Mouse (Mus musculus): Measurements from ENCODE around the gene Zfp362. TPM values are rescaled to one million over a fixed set of nuclear protein-coding genes. Genes with fewer than 3 reads are reported as not detected.
A peak's percentile ranks its signal among the peaks of the same experiment; 100 is the strongest.

The Zfp362 gene
- polyA plus RNA-seq, 1 experiment: 8.2 TPM

- Histone ChIP-seq H3K27ac (replicated peaks; ENCODE audit: low read depth, low read length) (0 out of 2 replicates have a peak overlapping the region, but pooled peaks have one; percentile 25), H3K4me3 (ENCODE audit: insufficient read depth, low read depth, low read length) (peak overlapping the region; percentile 72), H3K4me1 (ENCODE audit: control insufficient read depth, insufficient read depth, insufficient read length, low read length) (peaks cover 5% of the 10 kb centered on the region)
These were observed 5.7 kb upstream of the Zfp362 start for GRCm38 (mm10) chr4:128811382-128812056.

- Histone ChIP-seq H3K4me1 (ENCODE audit: control insufficient read depth, insufficient read depth, insufficient read length, low read length) (peaks cover 10% of the 10 kb centered on the region), H3K27ac (replicated peaks; ENCODE audit: low read depth, low read length) (no peak overlapping the region), H3K4me3 (ENCODE audit: insufficient read depth, low read depth, low read length) (peak overlapping the region; percentile 91)
These were observed 958 bp upstream of the Zfp362 start for GRCm38 (mm10) chr4:128806827-128807179.

GRCm38 (mm10) chr4:128805150-128806042, 449 bp downstream of the Zfp362 start:
- H3K4me1 ChIP-seq (ENCODE audit: control insufficient read depth, insufficient read depth, insufficient read length, low read length): peaks cover 10% of the 10 kb centered on the region
- peak overlapping the region; percentile 91 for H3K4me3 ChIP-seq (ENCODE audit: insufficient read depth, low read depth, low read length)
- H3K27ac ChIP-seq (replicated peaks; ENCODE audit: low read depth, low read length): peak overlapping the region; percentile 52; the same call in 1 of the 2 replicates

GRCm38 (mm10) chr4:128804426-128805149, 1.3 kb downstream of the Zfp362 start:
- Histone ChIP-seq H3K4me1 (ENCODE audit: control insufficient read depth, insufficient read depth, insufficient read length, low read length) (peaks cover 10% of the 10 kb centered on the region), H3K27ac (replicated peaks; ENCODE audit: low read depth, low read length) (no peak overlapping the region), H3K4me3 (ENCODE audit: insufficient read depth, low read depth, low read length) (peak overlapping the region; percentile 91)

- Histone ChIP-seq H3K4me3 (ENCODE audit: insufficient read depth, low read depth, low read length) (no peak overlapping the region), H3K4me1 (ENCODE audit: control insufficient read depth, insufficient read depth, insufficient read length, low read length) (peaks cover 10% of the 10 kb centered on the region), H3K27ac (replicated peaks; ENCODE audit: low read depth, low read length) (no peak overlapping the region)
These were observed 2.3 kb downstream of the Zfp362 start for GRCm38 (mm10) chr4:128803569-128803968.

GRCm38 (mm10) chr4:128801675-128802465, 4.0 kb downstream of the Zfp362 start:
- no peak overlapping the region for H3K27ac ChIP-seq (replicated peaks; ENCODE audit: low read depth, low read length)
- peaks cover 10% of the 10 kb centered on the region for H3K4me1 ChIP-seq (ENCODE audit: control insufficient read depth, insufficient read depth, insufficient read length, low read length)
- H3K4me3 ChIP-seq (ENCODE audit: insufficient read depth, low read depth, low read length): no peak overlapping the region

- Histone ChIP-seq H3K4me3 (ENCODE audit: insufficient read depth, low read depth, low read length) (no peak overlapping the region), H3K4me1 (ENCODE audit: control insufficient read depth, insufficient read depth, insufficient read length, low read length) (no peaks in the 10 kb centered on the region), H3K27ac (replicated peaks; ENCODE audit: low read depth, low read length) (no peak overlapping the region)
These were observed 9.1 kb downstream of the Zfp362 start for GRCm38 (mm10) chr4:128796788-128797187.

- no peaks in the 10 kb centered on the region for H3K4me1 ChIP-seq (ENCODE audit: control insufficient read depth, insufficient read depth, insufficient read length, low read length)
- no peak overlapping the region for H3K27ac ChIP-seq (replicated peaks; ENCODE audit: low read depth, low read length)
- H3K4me3 ChIP-seq (ENCODE audit: insufficient read depth, low read depth, low read length): no peak overlapping the region
These were observed 10.2 kb downstream of the Zfp362 start for GRCm38 (mm10) chr4:128795596-128795995.

GRCm38 (mm10) chr4:128794198-128794597, 11.6 kb downstream of the Zfp362 start:
- Histone ChIP-seq H3K27ac (replicated peaks; ENCODE audit: low read depth, low read length) (no peak overlapping the region), H3K4me3 (ENCODE audit: insufficient read depth, low read depth, low read length) (no peak overlapping the region), H3K4me1 (ENCODE audit: control insufficient read depth, insufficient read depth, insufficient read length, low read length) (no peaks in the 10 kb centered on the region)

GRCm38 (mm10) chr4:128793710-128794109, 12.1 kb downstream of the Zfp362 start:
- Histone ChIP-seq H3K4me3 (ENCODE audit: insufficient read depth, low read depth, low read length) (no peak overlapping the region), H3K4me1 (ENCODE audit: control insufficient read depth, insufficient read depth, insufficient read length, low read length) (no peaks in the 10 kb centered on the region), H3K27ac (replicated peaks; ENCODE audit: low read depth, low read length) (no peak overlapping the region)

GRCm38 (mm10) chr4:128789646-128790045, 16.2 kb downstream of the Zfp362 start:
- Histone ChIP-seq H3K27ac (replicated peaks; ENCODE audit: low read depth, low read length) (no peak overlapping the region), H3K4me1 (ENCODE audit: control insufficient read depth, insufficient read depth, insufficient read length, low read length) (no peaks in the 10 kb centered on the region), H3K4me3 (ENCODE audit: insufficient read depth, low read depth, low read length) (no peak overlapping the region)

- Histone ChIP-seq H3K4me1 (ENCODE audit: control insufficient read depth, insufficient read depth, insufficient read length, low read length) (no peaks in the 10 kb centered on the region), H3K4me3 (ENCODE audit: insufficient read depth, low read depth, low read length) (no peak overlapping the region), H3K27ac (replicated peaks; ENCODE audit: low read depth, low read length) (no peak overlapping the region)
These were observed 17.7 kb downstream of the Zfp362 start for GRCm38 (mm10) chr4:128788108-128788507.

- H3K4me1 ChIP-seq (ENCODE audit: control insufficient read depth, insufficient read depth, insufficient read length, low read length): no peaks in the 10 kb centered on the region
- H3K4me3 ChIP-seq (ENCODE audit: insufficient read depth, low read depth, low read length): no peak overlapping the region
- no peak overlapping the region for H3K27ac ChIP-seq (replicated peaks; ENCODE audit: low read depth, low read length)
These were observed 18.6 kb downstream of the Zfp362 start for GRCm38 (mm10) chr4:128787023-128787939.
